Mouse (Mus musculus) kidney, adult 9 months (tissue): Measurements from ENCODE around the gene Trim80.

Experiments
- DNase-seq: peaks from one replicate; pipeline ENCODE4 v3.0.0; 2022

The Trim80 gene

DNA sequence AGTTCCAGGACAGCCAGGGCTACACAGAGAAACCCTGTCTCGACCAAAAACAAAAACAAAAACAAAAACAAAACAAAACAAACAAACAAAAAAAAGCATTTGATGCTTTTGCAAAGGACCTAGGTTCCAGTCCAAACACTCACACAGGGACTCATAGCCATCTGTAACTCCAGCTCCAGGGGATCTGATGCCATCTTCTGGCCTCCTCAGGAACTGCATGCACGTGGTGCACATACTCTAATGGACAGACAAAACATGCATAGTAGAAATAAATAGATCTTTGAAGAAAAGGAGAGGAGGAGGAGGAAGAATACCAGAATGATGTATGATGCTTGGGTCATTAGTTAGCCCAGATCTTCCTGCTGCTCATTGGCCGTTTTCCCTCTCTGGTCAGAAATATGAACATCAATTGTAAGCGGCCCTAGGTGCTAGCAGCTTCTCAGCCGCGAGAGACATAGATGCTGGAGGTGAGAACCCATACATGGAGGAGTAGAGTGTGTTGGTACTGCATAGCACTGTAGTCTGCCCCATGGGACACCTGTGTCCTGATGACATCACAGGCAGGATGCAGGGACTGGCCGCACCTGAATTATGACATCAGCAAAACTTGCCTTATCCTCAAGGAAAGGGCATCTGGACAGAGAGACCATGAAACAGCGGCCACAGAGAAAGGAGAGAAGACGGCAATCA lies at the start of gene Trim80:
TSS of gene Trim80 (plus strand) at position 640 of the 690 bp plus-strand sequence.
- DNase-seq: no peak

DNA sequence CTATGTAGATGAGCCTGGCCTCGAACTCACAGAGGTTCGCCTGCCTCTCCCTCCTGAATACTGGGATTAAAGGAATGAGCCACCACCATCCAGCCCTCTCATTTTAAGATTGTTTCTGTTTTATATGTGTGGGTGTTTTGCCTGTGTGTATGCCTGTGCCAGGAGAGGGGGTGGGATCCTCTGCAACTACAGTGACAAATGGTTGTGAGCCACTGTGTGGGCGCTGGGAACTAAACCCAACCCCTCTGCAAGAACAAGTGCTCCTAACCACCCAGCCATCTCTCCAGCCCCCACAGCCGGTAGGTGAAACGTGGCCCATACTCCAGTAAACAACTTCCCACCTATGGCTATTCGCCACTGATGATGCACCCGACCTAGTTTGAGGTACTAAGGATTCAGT lies 49.0 kb upstream of the Trim80 start:
- DNase-seq: no peak

DNA sequence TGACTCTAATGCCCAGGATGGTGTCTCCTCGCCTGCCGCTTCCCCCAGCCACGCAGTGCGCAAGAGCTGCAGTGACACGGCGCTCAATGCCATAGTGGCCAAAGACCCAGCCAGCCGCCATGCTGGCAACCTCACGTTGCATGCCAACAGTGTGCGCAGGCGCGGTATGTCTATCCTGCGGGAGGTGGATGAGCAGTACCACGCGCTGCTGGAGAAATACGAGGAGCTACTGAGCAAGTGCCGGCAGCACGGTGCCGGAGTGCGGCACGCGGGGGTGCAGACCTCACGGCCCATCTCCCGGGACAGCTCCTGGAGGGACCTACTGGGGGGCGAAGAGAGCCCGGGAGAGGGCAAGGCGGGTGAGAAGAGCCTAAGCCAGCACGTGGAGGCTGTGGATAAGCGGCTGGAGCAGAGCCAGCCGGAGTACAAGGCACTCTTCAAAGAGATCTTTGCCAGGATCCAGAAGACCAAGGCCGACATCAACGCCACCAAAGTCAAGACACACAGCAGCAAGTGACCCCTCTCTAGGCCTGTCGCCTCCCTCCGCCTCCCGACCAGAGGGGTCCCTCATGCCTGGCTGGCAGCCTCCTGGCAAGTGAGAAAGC lies 46.5 kb upstream of the Trim80 start:
- no peak for DNase-seq

GRCm38 (mm10) chr11:115398085-115398484 lies 42.3 kb upstream of the Trim80 start:
- no peak for DNase-seq

GRCm38 (mm10) chr11:115400126-115400525 lies 40.2 kb upstream of the Trim80 start:
- no peak for DNase-seq

GRCm38 (mm10) chr11:115400630-115401391 lies 39.5 kb upstream of the Trim80 start:
- DNase-seq: no peak

GRCm38 (mm10) chr11:115403338-115404124 lies 36.8 kb upstream of the Trim80 start, which contains the start of gene Mrpl58:
Mrpl58 (plus strand) TSS chr11:115403752.
- peak; percentile 86 for DNase-seq

- no peak for DNase-seq
Measured at GRCm38 (mm10) chr11:115405723-115406122, 34.6 kb upstream of the Trim80 start.

- DNase-seq: no peak
Measured at GRCm38 (mm10) chr11:115406858-115407401, 33.4 kb upstream of the Trim80 start.

- no peak for DNase-seq
Measured at GRCm38 (mm10) chr11:115408266-115408920, 32.0 kb upstream of the Trim80 start.

GRCm38 (mm10) chr11:115409556-115409955 lies 30.8 kb upstream of the Trim80 start:
- DNase-seq: no peak

DNA sequence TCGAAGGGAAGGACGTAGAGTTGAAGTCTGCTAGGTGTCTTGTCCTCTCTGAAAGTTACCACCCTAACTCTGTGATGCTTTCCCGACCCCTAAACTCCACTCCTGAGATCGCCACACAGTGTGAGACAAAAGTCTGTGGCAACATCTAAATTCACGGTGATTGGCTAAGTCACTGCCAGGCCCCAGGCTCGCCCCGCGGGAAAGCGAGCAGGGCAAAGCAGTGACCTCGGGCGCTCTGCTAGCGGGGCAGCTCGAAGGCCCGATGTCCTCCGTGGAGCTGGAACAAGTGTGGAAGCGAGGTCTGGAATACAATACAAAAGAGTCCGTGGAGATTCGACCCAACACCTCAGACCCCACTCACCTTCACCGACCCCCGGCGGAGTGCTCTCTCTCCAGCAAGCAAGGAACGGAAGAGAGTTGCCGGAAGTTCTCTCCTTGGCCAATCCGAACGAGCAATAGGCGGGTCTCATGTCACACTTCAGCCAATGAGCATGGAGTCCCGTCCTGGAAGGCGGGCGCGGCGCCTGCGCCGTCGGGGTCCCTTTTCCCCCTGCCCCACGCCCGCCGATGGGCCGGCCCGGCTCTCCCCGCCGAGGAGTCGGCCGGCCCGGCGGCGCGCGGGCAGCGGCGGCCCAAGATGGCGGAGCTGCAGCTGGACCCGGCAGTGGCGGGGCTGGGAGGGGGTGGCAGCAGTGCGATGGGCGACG lies 20.7 kb upstream of the Trim80 start, which contains the start of the genes Atp5h and Kctd2:
TSS of gene Atp5h (minus strand) at position 432 of the 707 bp plus-strand sequence.
TSS of gene Kctd2 (plus strand) at position 598 of the 707 bp plus-strand sequence.
- peak; percentile 96 for DNase-seq

DNA sequence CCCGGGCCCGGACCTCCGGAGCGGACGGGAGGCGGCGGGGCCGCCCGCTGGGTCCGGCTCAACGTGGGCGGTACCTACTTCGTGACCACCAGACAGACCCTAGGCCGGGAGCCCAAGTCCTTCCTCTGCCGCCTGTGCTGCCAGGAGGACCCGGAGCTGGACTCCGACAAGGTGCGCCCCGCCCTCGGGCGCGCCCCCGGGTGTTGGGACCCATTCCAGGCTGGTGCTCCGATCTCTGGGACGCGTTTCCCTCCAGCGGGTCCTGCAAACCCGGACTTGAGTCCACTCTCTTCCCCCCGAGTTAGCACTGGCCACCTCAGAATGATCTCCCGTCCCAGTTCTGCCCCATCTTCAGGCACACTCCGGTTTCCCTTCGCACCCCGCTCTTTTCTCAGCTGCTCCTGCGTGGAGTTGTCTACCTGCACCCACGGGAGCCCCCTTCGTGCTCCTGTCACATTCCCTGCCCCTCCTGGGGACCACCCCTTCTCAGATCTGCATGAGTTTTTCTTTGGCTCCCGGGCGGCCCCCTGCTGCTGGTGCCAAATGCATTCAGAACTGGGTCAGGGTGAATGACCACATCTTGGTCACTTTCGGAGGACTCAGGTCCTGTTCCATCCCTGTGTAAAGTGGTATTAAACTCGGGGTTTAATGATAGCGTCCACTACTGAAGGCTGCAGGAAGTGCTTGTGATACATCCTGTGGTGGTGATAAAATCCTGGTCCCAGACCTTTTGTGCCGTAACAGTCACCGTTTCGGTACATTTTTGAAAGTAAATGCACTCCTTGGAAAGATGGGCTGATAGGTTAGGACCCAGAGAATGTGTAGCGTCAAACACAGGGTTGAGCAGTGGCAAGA lies 19.8 kb upstream of the Trim80 start:
- DNase-seq: peak; percentile 67

- no peak for DNase-seq
Measured at GRCm38 (mm10) chr11:115421328-115421727, 19.0 kb upstream of the Trim80 start.

DNA sequence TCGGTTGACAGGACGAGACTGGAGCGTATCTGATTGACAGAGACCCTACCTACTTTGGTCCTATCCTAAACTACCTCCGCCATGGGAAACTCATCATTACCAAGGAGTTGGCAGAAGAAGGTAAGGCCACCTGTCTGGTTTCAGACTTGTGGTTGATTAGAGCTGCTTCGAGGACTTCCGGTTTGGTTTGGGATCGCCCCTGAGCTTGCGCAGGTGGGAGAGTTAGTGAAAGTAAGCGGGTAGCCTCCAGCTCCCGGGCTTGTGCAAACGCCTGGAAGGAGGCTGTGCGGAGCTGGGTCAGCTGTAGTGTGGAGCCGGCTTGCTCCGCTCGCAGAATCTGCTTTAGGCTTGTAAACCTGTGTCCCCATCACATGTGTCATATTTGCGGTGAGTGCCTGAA lies 18.4 kb upstream of the Trim80 start:
- no peak for DNase-seq

GRCm38 (mm10) chr11:115423091-115423490 lies 17.3 kb upstream of the Trim80 start:
- DNase-seq: no peak

DNA sequence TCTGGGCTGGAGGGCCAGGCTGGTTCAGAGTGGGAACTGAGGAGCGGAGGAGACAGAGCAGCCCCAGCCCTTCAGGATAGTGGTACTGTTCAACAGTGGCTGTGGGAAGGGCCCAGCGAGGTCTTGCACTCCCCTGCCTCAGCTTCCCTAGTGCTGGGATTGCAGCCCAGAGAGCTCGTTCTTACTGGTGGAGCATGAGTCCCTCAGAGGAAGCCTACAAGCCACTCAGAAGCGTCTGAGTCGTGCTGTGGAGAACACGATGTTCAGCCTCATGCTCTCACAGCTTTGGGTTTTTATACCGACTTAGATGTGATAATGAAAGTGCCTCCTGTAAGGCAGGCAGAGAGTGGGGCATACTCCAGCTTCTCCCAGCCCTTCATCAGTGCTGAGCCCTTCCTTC lies 15.7 kb upstream of the Trim80 start:
- DNase-seq: no peak

GRCm38 (mm10) chr11:115425671-115426070 lies 14.7 kb upstream of the Trim80 start:
- DNase-seq: no peak

DNA sequence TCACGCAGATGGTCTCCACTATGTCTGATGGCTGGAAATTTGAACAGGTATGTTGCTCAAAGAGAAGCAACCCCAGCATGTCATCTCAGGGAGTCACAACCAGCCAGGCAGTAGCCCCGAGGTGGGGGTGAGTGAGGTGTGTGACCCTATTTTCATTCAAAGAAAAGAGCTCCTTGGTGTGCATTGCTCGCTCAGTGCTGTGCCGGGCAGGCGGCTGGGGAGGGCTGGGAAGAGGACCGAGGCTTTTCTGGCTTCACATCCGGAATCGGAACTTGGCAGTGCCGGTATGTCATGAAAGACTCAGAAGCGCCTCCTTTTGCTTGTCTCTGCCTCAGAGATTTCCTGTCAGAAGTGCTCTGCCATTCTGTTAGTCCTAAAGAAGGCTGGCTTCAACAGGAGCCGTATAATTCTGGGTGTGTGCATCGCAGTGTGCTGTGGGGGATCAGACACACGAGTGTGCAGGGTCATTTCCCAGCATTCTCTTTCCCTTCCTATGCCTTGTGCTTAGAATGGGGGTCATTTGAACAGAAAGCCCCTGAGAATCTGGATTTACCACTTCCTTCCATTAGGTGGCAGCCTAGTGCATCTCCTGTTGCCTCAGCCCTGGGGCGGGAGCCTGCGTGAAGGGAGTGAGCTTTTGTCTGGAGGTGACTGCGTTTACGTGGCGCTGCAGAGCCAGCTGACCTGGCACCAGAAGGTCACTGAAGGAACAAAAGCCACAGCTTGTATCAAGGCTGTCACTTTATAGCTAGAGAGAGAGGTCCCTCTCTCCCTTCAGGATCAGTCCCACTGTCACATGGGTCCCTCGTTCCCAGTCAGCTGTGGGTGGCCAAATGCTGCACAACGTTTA lies 12.6 kb upstream of the Trim80 start:
- DNase-seq: peak; percentile 83
